Mouse (Mus musculus) monocyte, adult 2 months (primary cell): ENCODE results near the gene Npas3.

ENCODE experiments used
- DNase-seq, 2 experiments: peaks; one replicate each; pipeline ENCODE4 v3.0.0; 2022; ENCODE audit warnings: low spot score in 2 of 2, low read depth in 1 of 2

Npas3 gene

GRCm38 (mm10) chr12:54048126-54048525 is 799.6 kb downstream of the Npas3 start:
- no peak for DNase-seq

GRCm38 (mm10) chr12:54049926-54050325 is 801.4 kb downstream of the Npas3 start:
- no peak for DNase-seq

- no peak for DNase-seq
Observed at GRCm38 (mm10) chr12:54052939-54053338, 804.5 kb downstream of the Npas3 start.

GRCm38 (mm10) chr12:54053598-54053997 is 805.1 kb downstream of the Npas3 start:
- DNase-seq: no peak

- no peak for DNase-seq
Observed at GRCm38 (mm10) chr12:54060732-54061131, 812.3 kb downstream of the Npas3 start.

GRCm38 (mm10) chr12:54061168-54061567 is 812.7 kb downstream of the Npas3 start:
- no peak for DNase-seq

GRCm38 (mm10) chr12:54064986-54065385 is 816.5 kb downstream of the Npas3 start:
- DNase-seq: no peak

- no peak for DNase-seq
Observed at GRCm38 (mm10) chr12:54065607-54066006, 817.1 kb downstream of the Npas3 start.

GRCm38 (mm10) chr12:54067419-54067818 is 818.9 kb downstream of the Npas3 start:
- DNase-seq: no peak

GRCm38 (mm10) chr12:54067886-54068756 is 819.6 kb downstream of the Npas3 start:
- DNase-seq: no peak

GRCm38 (mm10) chr12:54068757-54069146 is 820.3 kb downstream of the Npas3 start:
- DNase-seq: no peak

GRCm38 (mm10) chr12:54074012-54074411 is 825.5 kb downstream of the Npas3 start:
- no peak for DNase-seq

GRCm38 (mm10) chr12:54080996-54081395 is 832.5 kb downstream of the Npas3 start:
- DNase-seq: no peak

- DNase-seq: no peak
Observed at GRCm38 (mm10) chr12:54093729-54094128, 845.3 kb downstream of the Npas3 start.

- DNase-seq: no peak
Observed at GRCm38 (mm10) chr12:54096492-54096891, 848.0 kb downstream of the Npas3 start.

- no peak for DNase-seq
Observed at GRCm38 (mm10) chr12:54098136-54098535, 849.7 kb downstream of the Npas3 start.

GRCm38 (mm10) chr12:54098785-54099184 is 850.3 kb downstream of the Npas3 start:
- peak; percentile 0 to 4 for DNase-seq

GRCm38 (mm10) chr12:54099458-54099857 is 851.0 kb downstream of the Npas3 start:
- no peak for DNase-seq

GRCm38 (mm10) chr12:54101307-54101870 is 852.9 kb downstream of the Npas3 start:
- no peak for DNase-seq

GRCm38 (mm10) chr12:54102500-54102899 is 854.0 kb downstream of the Npas3 start:
- no peak for DNase-seq

GRCm38 (mm10) chr12:54105531-54105930 is 857.1 kb downstream of the Npas3 start:
- no peak for DNase-seq

GRCm38 (mm10) chr12:54105946-54106345 is 857.5 kb downstream of the Npas3 start:
- DNase-seq: no peak

GRCm38 (mm10) chr12:54110342-54110741 is 861.9 kb downstream of the Npas3 start:
- DNase-seq: no peak
